12 mouse cellular contexts compared by ENCODE assay signal in the genomic region with DNA sequence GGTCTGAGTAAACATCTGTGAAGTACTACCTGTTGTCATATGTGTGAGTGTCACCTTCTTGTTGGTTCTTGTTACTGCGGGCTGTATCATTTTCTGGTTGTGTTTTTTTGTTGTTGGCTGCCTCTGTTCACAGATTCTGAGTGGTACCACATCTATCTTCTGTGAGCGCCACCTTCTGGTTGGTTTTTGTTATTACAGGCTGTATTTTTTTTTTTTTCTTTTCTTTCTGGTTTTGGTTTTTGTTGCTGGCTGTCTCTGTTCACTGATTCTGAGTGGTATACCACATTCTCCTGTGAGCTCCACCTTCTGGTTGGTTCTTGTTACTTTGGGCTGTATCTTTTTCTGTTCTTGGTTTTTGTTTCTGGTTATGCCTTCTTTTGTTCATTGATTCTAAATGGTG. TPM values are rescaled to one million over a fixed set of nuclear protein-coding genes. Genes with fewer than 3 reads are reported as not detected.
A peak's percentile ranks its signal among the peaks of the same experiment; 100 is the strongest.
DNase-seq lines count a peak whose midpoint lies in the region; TF ChIP-seq lines count a peak whose summit lies in the region.
"Had no signal": no experiment of that assay in that cellular context is flagged by ENCODE, and none has a peak within 500 bp of the region (broad histone marks: within the 10 kb centered on the region; RNA-seq: fewer than 3 reads in every experiment).

No protein-coding gene starts in this region.

- H3K4me1 ChIP-seq in E14TG2a.4 (replicated peaks; ENCODE audit: low read depth, low read length) = no peaks in the 10 kb centered on the region
- H3K4me1 ChIP-seq: forebrain, embryonic 15.5 days had no signal

- no peaks in the 10 kb centered on the region for H3K36me3 ChIP-seq in E14TG2a.4 (ENCODE audit: insufficient read depth, low read length)
- H3K36me3 ChIP-seq: forebrain, embryonic 15.5 days had no signal

- peak in 1 of 2 experiments; percentile 20 for DNase-seq in layer of hippocampus, adult 2 months (ENCODE audit: low spot score in 2 of 2)
- DNase-seq in layer of hippocampus, postnatal 25 days (ENCODE audit: extremely low spot score in 1 of 2, low spot score in 1 of 2) = no peak
- peak; percentile 67 for DNase-seq in NIH3T3 (ENCODE audit: low read depth)
- DNase-seq in forelimb bud, embryonic 11.5 days (ENCODE audit: low read depth, low spot score) = peak; percentile 16
- no peak for DNase-seq in adrenal gland, adult 2 months
- DNase-seq in cerebellum, postnatal 4 days (ENCODE audit: low spot score in 2 of 2) = no peak

- H3K9me3 ChIP-seq in E14TG2a.4 (ENCODE audit: low read length) = no peaks in the 10 kb centered on the region
- H3K9me3 ChIP-seq: forebrain, embryonic 15.5 days had no signal

- H3K4me3 ChIP-seq in layer of hippocampus, adult 2 months = no peak overlapping the region
- H3K4me3 ChIP-seq in E14TG2a.4 (replicated peaks; ENCODE audit: low read length) = no peak overlapping the region
- H3K4me3 ChIP-seq: forebrain, embryonic 15.5 days had no signal

- TF ChIP-seq CTCF in layer of hippocampus, adult 2 months (conservative IDR thresholded peaks at IDR 0.05) = peak; percentile 78
- TF ChIP-seq CTCF in E14TG2a.4 (conservative IDR thresholded peaks at IDR 0.05; ENCODE audit: low read length) = peak; percentile 48

- no peak overlapping the region for H3K27ac ChIP-seq in layer of hippocampus, adult 2 months
- H3K27ac ChIP-seq: forebrain, embryonic 15.5 days had no signal

- no peaks in the 10 kb centered on the region for H3K27me3 ChIP-seq in E14TG2a.4 (ENCODE audit: insufficient read depth, low read length)
- H3K27me3 ChIP-seq: forebrain, embryonic 15.5 days had no signal

RNA-seq across cellular contexts. Expression of gene Tex13b, which starts 44.2 kb away (rescaled TPM):
- not detected for total RNA-seq in layer of hippocampus, adult 2 months (2021)
- total RNA-seq in layer of hippocampus, postnatal 25 days (2021) = not detected
- not detected for total RNA-seq in adrenal gland, adult 2 months (2021)
- polyA plus RNA-seq in adrenal gland, adult 2 months (2012; rRNA removed) = not detected in 2 replicates
- total RNA-seq: heart, postnatal 25 days; liver, adult 2 months had no signal
- polyA plus RNA-seq: forebrain, embryonic 15.5 days; liver, adult 2 months; neural tube, embryonic 11.5 days; stomach, embryonic 14.5 days had no signal

RNA-seq across cellular contexts. Expression of gene Vsig1, which starts 50.0 kb away (rescaled TPM):
- total RNA-seq in layer of hippocampus, adult 2 months (2021) = not detected
- total RNA-seq in layer of hippocampus, postnatal 25 days (2021) = not detected
- not detected for total RNA-seq in adrenal gland, adult 2 months (2021)
- not detected in 2 replicates for polyA plus RNA-seq in adrenal gland, adult 2 months (2012; rRNA removed)
- total RNA-seq: heart, postnatal 25 days; liver, adult 2 months had no signal
- polyA plus RNA-seq: forebrain, embryonic 15.5 days; liver, adult 2 months; neural tube, embryonic 11.5 days had no signal

Comparison
In these comparisons a context has a peak if more than half of its experiments do, and no peak if none do; other contexts are left out.
1. DNase-seq: peak in NIH3T3 (single experiment) and forelimb bud, embryonic 11.5 days (single experiment); none in layer of hippocampus, postnatal 25 days (0 of 2), adrenal gland, adult 2 months (single experiment) and cerebellum, postnatal 4 days (0 of 2).